Mouse (Mus musculus): Measurements from ENCODE around the gene Ccdc34.
A peak's percentile ranks its signal among the peaks of the same experiment; 100 is the strongest.

Gene Ccdc34

GRCm38 (mm10) chr2:110017616-110018505, at the start of gene Ccdc34:
Gene Ccdc34 (plus strand): TSS chr2:110017817.
- DNase-seq (ENCODE audit: low spot score in 2 of 2): peak; percentile 86 to 89

GRCm38 (mm10) chr2:109969381-109969780, 48.2 kb upstream of the Ccdc34 start:
- DNase-seq (ENCODE audit: low spot score in 2 of 2): no peak

GRCm38 (mm10) chr2:109969926-109970532, 47.6 kb upstream of the Ccdc34 start:
- no peak for DNase-seq (ENCODE audit: low spot score in 2 of 2)

GRCm38 (mm10) chr2:109970744-109971410, 46.7 kb upstream of the Ccdc34 start:
- no peak for DNase-seq (ENCODE audit: low spot score in 2 of 2)

GRCm38 (mm10) chr2:109972310-109972709, 45.3 kb upstream of the Ccdc34 start:
- DNase-seq (ENCODE audit: low spot score in 2 of 2): no peak

GRCm38 (mm10) chr2:109972922-109973321, 44.7 kb upstream of the Ccdc34 start:
- DNase-seq (ENCODE audit: low spot score in 2 of 2): no peak

GRCm38 (mm10) chr2:109974807-109975206, 42.8 kb upstream of the Ccdc34 start:
- DNase-seq (ENCODE audit: low spot score in 2 of 2): no peak

- no peak for DNase-seq (ENCODE audit: low spot score in 2 of 2)
These were observed 41.4 kb upstream of the Ccdc34 start for GRCm38 (mm10) chr2:109976181-109976580.

GRCm38 (mm10) chr2:109977322-109977721, 40.3 kb upstream of the Ccdc34 start:
- DNase-seq (ENCODE audit: low spot score in 2 of 2): no peak

- DNase-seq (ENCODE audit: low spot score in 2 of 2): no peak
These were observed 38.4 kb upstream of the Ccdc34 start for GRCm38 (mm10) chr2:109979209-109979608.

GRCm38 (mm10) chr2:109983435-109983834, 34.2 kb upstream of the Ccdc34 start:
- DNase-seq (ENCODE audit: low spot score in 2 of 2): no peak

GRCm38 (mm10) chr2:109984930-109985329, 32.7 kb upstream of the Ccdc34 start:
- no peak for DNase-seq (ENCODE audit: low spot score in 2 of 2)

- no peak for DNase-seq (ENCODE audit: low spot score in 2 of 2)
These were observed 32.1 kb upstream of the Ccdc34 start for GRCm38 (mm10) chr2:109985560-109985959.

GRCm38 (mm10) chr2:109986036-109986785, 31.4 kb upstream of the Ccdc34 start:
- no peak for DNase-seq (ENCODE audit: low spot score in 2 of 2)

- DNase-seq (ENCODE audit: low spot score in 2 of 2): no peak
These were observed 29.7 kb upstream of the Ccdc34 start for GRCm38 (mm10) chr2:109987946-109988345.

GRCm38 (mm10) chr2:109989196-109989595, 28.4 kb upstream of the Ccdc34 start:
- no peak for DNase-seq (ENCODE audit: low spot score in 2 of 2)

- DNase-seq (ENCODE audit: low spot score in 2 of 2): no peak
These were observed 27.7 kb upstream of the Ccdc34 start for GRCm38 (mm10) chr2:109989679-109990473.

GRCm38 (mm10) chr2:109991754-109992153, 25.9 kb upstream of the Ccdc34 start:
- no peak for DNase-seq (ENCODE audit: low spot score in 2 of 2)

- no peak for DNase-seq (ENCODE audit: low spot score in 2 of 2)
These were observed 25.1 kb upstream of the Ccdc34 start for GRCm38 (mm10) chr2:109992448-109993073.

- DNase-seq (ENCODE audit: low spot score in 2 of 2): no peak
These were observed 24.2 kb upstream of the Ccdc34 start for GRCm38 (mm10) chr2:109993404-109993803.
